Mouse (Mus musculus) hematopoietic stem cell, adult 5-6 weeks (primary cell): ENCODE measurements around the gene Prr15. TPM values are rescaled to one million over a fixed set of nuclear protein-coding genes. Genes with fewer than 3 reads are reported as not detected.

Experiments used
- ATAC-seq, 2 experiments: fragments of 125-278 bp in 1 of 2; replicated peaks in 1 of 2; 2 replicates each; pipeline ENCODE4 v1.8.0; 2016 to 2017; ENCODE audit warnings: inconsistent platforms in 2 of 2, mild to moderate bottlenecking in 2 of 2, moderate number of reproducible peaks in 2 of 2, low read depth in 1 of 2, moderate TSS enrichment in 1 of 2; ENCODE audit not compliant: low FRiP score in 2 of 2, poor library complexity in 2 of 2, severe bottlenecking in 2 of 2, insufficient read depth in 1 of 2, low TSS enrichment in 1 of 2
- total RNA-seq: library from RNA; stranded (forward); fragments of 172-1452, 232-1000 nt; gene quantifications from 2 replicates; pipeline ENCODE4 v1.2.3, GENCODE M21; 2017

Prr15 gene
- total RNA-seq = 2.2 and 3.6 TPM in 2 replicates

- no peak for ATAC-seq
These were observed at the start of gene Prr15 for GRCm38 (mm10) chr6:54325246-54325885. TSS of gene Prr15 (plus strand) at chr6:54325835.

- no peak for ATAC-seq
These were observed 48.4 kb upstream of the Prr15 start for GRCm38 (mm10) chr6:54277234-54277633.

- ATAC-seq = no peak
These were observed 47.8 kb upstream of the Prr15 start for GRCm38 (mm10) chr6:54277828-54278227.

- no peak for ATAC-seq
These were observed 47.0 kb upstream of the Prr15 start for GRCm38 (mm10) chr6:54278613-54279012.

GRCm38 (mm10) chr6:54279391-54279790, 46.2 kb upstream of the Prr15 start:
- no peak for ATAC-seq

- ATAC-seq = no peak
These were observed 45.4 kb upstream of the Prr15 start for GRCm38 (mm10) chr6:54280248-54280647.

GRCm38 (mm10) chr6:54283299-54283698, 42.3 kb upstream of the Prr15 start:
- peak; percentile 67 to 76 for ATAC-seq

GRCm38 (mm10) chr6:54284167-54284711, 41.4 kb upstream of the Prr15 start:
- ATAC-seq = no peak

- ATAC-seq = no peak
These were observed 38.8 kb upstream of the Prr15 start for GRCm38 (mm10) chr6:54286813-54287212.

GRCm38 (mm10) chr6:54289774-54290500, 35.7 kb upstream of the Prr15 start:
- no peak for ATAC-seq

GRCm38 (mm10) chr6:54297231-54297630, 28.4 kb upstream of the Prr15 start:
- no peak for ATAC-seq

GRCm38 (mm10) chr6:54299417-54299816, 26.2 kb upstream of the Prr15 start:
- ATAC-seq = no peak

- ATAC-seq = no peak
These were observed 19.9 kb upstream of the Prr15 start for GRCm38 (mm10) chr6:54305777-54306176.

GRCm38 (mm10) chr6:54313071-54313470, 12.6 kb upstream of the Prr15 start:
- no peak for ATAC-seq

GRCm38 (mm10) chr6:54318618-54319017, 7.0 kb upstream of the Prr15 start:
- ATAC-seq = no peak

GRCm38 (mm10) chr6:54319198-54319597, 6.4 kb upstream of the Prr15 start:
- no peak for ATAC-seq

GRCm38 (mm10) chr6:54320236-54320635, 5.4 kb upstream of the Prr15 start:
- ATAC-seq = no peak
